Mouse (Mus musculus) 3134 (cell line): ENCODE measurements around the gene Surf6.
"Not testable (repeated sequence)": the region's sequence is repeated elsewhere in the genome, so short reads cannot be mapped to it uniquely, and the experiment has no call there.

Experiments
- DNase-seq: peaks from one replicate; pipeline ENCODE4 v3.0.0-alpha.2; 2011; ENCODE audit warnings: low spot score; ENCODE audit not compliant: insufficient read length; ENCODE audit errors: extremely low read depth

Gene Surf6

DNA sequence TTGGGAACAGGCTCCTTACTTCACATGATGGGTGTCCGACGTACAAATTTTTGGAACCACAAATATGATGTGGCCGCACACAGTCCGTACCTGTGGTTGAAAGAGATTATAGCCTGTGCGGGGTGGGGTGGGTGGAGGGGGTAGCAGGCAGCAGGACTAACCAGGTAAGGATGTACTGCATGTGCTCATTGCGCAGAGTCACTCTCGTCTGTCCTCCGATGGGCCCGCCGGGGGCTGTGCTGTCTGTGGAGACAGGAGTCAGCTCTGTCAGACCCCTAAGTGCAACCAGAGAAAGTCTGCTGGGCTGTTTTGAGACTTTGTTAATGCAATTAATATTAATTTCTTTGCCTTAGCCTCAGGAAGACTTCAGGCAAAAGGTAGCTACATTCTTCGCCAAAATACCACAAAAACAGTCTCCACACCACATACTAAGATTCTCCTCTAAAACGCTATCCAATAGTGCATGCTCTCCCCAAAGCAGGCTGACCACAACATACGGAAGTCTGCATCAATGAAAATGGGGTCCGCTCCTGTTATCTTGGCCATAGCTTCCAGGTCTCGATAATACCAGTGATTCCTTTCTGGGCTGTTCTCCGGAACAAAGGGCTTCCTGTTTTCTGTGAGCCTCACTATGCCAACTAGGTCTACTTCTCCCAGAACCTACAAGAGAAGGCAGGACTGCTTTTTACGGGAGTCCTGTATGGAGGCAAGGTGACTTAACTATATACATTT is 10.9 kb upstream of the Surf6 start:
- no peak for DNase-seq

DNA sequence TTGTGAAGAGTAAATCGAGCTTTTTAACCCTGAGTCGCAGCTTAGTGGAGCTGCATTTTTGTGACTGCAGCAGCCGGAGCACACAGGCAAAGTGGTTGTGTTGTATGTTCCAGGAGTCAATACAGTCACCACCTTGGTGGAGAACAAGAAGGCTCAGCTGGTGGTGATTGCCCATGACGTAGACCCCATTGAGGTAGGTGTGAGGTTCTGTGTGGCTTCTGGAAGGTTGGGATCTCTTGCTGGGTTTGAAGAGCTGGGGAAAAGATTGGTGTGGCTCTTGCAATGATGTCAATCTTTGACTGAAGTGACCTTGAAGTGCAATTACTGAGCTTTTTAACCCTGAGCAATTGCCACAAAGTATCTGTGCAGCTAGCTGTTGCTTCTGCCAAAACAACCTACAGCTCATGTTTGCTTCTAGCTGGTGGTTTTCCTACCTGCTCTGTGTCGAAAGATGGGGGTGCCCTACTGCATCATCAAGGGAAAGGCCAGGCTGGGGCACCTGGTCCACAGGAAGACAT is 9.6 kb upstream of the Surf6 start:
- no peak for DNase-seq

DNA sequence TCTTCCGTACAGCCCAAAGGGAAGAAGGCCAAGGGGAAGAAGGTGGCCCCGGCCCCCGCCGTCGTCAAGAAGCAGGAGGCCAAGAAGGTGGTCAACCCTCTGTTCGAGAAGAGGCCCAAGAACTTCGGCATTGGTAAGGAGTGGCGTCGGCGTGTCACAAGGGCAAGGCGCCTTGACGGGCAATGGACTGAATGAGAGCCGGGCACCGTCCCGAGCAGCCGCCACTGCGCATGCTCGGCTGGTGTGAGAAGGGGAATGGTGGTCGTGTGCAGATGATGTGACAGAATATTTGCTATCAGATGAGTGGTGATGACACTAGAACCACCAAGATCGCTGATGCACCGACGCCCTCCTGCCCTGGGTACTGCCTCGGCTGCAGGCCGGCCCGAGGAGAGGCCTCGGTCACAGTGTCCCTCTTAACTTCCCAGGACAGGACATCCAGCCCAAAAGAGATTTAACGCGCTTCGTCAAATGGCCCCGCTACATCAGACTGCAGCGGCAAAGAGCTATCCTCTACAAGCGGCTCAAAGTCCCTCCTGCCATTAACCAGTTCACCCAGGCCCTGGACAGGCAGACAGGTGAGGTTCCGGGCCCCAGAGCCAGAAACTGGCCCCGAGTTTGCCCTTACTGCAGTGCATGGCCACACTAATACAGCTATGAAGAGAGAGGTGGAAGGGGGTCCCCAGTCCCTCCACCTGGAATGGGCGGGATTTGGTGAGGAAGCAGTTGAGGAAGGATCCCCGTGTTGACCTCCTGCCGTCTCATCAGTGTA is 8.5 kb upstream of the Surf6 start:
- DNase-seq, result no peak

DNA sequence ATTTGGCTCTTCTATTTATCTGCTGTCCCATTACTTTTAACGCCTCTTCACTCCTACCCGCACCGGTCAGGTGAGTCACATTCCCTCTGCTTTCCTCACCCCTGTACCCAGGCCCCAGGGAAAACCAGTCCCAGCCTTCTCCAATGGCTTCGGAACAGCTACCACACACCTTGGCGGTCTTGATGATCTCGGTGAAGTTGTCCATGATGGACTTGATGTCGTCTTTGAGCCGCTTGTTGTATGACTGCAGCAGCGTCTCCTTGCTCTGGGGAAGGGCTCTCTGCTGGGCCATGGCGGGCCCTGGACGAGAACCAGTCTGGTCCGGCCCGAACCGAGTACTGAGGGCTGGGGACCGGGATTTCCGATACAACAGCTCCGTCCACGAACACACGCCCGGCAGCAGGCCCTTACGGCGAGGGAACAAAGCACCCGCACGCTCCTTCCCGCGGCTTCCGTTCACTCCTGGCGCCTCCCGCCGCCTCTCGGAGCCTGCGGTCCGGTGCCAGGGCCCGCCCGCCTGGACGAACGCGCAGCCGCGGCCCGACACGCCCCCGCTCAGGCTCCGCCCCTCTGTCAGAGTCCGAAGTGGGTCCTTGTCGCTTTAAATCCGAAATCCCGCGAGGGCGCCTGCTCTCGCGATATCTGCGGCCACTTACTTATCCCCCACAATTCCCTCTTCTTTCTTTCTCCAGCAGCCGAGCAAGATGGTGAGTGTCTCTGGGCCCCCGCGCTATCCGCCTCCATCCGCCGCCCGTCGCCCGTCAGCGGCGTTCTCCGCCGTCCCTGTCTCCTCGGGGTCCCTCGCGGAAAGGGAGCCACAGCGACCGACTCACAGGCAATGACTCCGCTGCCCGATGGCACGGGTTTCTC is 7.7 kb upstream of the Surf6 start, which contains the start of the genes Med22 and Rpl7a:
Gene Med22 (minus strand): TSS at position 554 of the 870 bp plus-strand sequence.
Gene Rpl7a (plus strand): TSS at position 641 of the 870 bp plus-strand sequence.
- DNase-seq, result peak; percentile 98

DNA sequence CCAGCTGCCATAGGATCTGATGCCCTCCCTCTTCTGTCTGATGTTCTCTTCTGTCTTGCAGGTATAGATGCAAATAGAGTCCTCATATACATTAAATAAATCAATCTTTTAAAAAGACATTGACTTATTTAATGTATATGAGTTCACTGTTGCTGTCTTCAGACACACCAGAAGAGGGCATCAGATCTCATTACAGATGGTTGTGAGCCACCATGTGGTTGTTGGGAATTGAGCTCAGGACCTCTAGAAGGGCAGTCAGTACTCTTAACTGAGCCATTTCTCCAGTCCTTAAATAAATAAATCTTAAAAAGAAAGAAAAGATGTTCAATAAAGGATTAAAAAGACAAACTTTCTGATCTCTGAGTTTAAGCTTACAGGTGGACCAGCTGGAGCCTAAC is 6.7 kb upstream of the Surf6 start:
- DNase-seq, result no peak

DNA sequence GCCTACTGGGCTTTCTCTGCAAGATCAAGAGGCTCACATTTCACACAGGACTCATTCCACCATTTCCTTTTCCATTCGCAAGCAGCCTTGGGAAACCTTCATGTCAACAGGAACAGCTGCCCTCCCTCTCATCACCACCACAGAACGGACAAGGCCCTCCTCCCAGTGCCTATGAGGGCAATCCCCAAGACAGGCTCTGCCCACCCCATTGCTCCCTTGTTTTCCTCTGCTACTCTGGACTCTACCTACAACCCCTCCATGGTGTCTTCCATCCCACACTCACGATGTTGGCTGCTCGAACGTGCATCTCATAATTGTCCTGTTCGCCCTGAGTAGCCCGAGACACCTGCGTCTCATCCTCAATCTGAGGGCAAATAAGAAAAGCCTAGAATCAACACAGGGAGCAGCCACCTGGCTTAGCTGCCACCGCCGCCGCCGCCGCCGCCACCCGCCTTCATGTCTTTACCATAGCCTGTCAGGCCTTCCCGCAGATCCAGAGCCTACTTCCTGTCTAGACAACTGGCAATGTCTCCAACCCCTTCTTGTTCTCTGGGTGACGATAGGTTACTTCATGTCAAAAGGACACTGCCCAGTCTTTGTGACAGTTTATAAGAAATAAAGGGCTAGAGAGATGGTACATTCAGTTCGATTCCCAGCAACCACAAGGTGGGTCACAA is 6.2 kb upstream of the Surf6 start:
- DNase-seq, result no peak

DNA sequence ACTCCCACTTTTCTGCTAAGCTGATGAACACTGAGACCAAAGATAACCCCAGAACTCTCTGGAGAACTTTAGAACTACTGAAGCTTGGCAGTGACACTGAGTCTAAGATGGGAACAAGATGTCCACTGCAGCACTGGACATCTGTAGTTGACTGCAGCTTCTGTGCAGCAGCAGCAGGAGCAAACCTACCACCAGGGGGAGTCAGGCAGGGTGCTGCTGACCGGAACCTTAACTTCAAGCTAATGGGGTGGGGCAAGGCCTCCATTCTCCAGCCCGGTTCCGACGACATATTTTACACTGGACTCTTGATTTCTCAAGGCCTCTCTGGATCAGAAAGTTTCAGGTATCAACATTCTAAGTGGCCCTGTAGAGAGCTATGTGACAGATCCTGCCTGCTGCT is 4.4 kb upstream of the Surf6 start:
- no peak for DNase-seq

DNA sequence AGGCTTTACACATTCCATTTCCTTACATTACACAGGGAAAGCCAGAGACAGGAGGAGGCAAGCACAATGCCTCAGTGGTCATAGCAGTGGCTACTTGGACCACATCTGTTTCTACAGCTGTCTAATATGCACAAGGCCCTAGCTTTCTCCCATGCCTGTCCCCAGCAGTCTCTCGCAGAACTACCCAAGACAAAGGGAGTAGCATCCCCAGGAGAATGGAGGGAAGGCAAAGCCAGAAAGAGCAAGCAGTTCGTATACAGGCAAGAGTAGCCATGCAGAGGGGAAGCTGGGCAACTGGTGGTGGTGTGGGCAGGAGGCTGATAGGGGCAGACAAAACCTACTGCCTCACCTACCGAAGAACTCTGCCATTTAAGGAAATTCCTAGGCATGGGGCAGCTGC is 3.8 kb upstream of the Surf6 start:
- no peak for DNase-seq

DNA sequence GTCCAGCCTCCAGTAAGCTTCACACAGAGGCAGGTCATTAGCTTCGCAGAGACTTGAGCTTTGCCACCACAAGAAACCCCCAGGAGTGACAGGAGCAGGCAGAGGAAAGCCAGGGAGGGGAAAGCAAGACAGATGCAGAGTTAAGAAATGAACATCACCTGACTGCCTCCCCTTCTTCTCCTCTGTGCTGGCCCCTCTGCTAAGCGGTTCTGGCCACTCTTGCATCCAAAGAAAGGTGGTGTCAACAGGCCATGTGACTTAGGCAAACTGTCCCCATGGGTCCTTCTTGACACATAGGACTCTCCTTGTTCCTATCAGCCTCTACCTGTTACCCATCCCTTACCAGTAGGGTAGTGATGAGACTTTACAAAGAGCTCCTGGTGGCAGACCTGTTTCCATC is 3.3 kb upstream of the Surf6 start:
- no peak for DNase-seq

DNA sequence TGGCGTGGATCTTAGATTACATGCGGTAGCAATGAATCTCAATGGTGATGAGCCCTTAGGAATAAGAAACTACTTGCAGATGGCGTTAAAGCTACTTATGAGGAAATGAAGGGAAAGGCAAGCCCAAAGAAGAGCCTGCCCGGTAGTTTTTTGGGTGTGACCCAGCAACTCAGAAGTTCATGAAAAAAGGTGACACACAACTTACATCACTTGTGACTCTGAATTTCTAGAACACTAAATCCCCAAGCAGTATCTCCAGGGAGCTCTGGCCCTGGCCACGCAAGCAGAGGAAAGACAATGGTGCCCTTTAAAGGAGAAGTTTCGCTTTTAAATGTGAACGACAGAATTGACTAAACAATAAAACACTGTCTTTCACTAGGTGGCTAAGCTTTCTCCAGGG is 632 bp upstream of the Surf6 start:
- no peak for DNase-seq

DNA sequence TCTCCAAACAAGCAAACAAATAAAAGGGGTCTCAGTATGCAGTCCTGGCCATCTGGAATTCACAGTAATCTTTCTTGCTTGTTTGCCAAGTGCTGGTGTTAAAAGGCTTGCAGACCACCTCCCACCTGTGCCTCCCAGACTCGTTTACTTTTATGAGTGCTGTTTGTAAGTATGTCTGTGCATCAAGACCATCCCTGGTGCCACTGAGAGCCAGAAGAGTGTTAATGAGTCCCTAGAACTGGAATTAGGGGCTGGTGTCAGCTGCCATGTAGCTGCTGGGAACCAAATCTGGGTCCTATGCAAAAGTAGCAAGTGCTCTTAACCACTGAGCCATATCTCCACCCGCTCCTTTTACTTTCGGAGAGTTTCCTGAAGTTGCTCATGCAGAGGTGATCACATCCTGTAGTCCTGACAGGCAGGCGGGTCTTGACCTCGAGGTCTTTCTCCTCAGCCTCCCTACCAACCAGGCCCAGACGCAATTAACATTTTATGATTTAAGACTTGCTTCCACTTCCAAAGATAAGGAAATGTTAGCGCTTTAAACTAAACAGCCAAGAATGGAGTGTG is 762 bp downstream of the Surf6 start:
- no peak for DNase-seq

DNA sequence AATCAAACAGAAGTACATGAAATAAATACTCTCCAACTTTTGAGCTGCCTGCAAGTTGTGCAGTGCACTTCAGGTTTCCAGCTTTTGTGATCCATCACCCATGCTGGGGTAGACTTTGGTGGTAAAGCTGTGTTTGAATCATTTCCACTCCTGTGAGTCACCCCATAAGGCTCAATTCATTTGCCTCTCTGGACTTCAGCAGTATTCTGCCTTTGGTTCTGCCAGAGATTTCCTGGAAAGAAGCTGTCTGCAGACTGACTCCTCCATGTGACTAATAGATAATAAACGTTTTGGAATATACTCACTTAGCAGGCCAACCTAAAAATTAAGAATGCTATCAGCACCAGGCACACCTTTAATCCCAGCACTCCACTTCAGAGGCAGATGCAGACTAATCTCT is 1.9 kb downstream of the Surf6 start:
- no peak for DNase-seq

DNA sequence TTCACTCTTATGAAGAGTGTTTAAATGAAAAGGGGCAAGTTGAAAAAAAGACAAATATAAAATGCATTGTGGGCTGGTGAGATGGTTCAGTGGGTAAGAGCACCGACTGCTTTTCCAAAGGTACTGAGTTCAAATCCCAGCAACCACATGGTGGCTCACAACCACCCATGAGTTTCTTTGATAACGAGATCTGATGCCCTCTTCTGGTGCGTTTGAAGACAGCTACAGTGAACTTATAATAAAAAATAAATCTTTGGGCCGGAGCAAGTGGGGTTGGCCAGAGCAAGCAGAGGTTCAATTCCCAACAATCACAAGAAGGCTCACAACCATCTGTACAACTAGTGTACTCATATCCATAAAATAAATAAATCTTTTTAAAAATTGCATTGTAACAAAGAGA is 6.8 kb downstream of the Surf6 start:
- no peak for DNase-seq

DNA sequence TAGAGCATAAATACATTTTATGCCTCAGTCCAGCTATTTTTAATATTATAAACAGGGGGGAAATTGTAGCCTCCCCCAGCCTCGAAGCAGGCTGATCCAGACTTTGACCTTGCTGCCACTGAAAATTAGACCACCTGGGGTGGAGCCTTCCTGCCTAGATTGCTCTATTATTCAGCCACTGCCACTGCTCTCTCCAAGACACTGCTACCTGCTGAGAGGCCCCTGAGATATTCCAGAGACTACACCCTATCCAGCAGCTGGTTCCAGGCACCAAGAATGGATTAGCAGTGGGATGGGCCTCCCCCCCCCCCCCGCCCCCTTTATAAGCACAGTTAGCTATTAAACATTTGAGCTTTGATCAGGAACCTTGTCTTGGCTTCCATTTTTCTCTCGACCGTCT is 16.5 kb downstream of the Surf6 start:
- not testable (repeated sequence) for DNase-seq

DNA sequence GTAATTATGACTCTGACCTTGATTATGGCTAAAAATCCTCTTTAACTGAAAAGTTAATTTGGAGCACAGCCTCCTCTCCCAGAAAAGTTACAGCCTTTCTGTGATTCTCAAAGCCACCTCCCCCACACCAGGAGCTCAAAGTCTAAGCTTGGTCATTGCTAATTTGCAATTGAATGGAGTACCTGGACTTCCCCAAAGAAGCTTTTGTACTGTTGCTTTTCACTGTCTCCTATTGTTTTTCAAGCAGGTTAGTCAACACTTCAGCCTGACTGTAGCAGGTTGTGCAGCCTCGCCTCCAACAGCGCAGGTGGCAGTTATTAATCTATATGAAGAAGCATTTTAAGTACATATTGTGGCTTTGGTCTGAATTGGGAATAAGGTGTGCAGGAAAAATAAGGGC is 17.1 kb downstream of the Surf6 start:
- DNase-seq, result not testable (repeated sequence)

DNA sequence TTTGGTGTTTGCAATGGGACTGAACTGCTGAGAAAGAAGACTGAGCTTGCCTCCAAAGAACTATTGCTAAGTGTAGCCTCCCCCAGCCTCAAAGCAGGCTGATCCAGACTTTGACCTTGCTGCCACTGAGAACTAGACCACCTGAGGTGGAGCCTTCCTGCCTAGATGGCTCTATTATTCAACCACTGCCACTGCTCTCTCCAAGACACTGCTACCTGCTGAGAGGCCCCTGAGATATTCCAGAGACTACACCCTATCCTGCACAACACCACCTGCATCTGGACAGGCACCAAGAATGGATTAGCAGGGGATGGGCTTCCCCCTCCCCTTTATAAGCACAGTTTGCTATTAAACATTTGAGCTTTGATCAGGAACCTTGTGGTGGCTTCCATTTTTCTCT is 24.1 kb downstream of the Surf6 start:
- no peak for DNase-seq

DNA sequence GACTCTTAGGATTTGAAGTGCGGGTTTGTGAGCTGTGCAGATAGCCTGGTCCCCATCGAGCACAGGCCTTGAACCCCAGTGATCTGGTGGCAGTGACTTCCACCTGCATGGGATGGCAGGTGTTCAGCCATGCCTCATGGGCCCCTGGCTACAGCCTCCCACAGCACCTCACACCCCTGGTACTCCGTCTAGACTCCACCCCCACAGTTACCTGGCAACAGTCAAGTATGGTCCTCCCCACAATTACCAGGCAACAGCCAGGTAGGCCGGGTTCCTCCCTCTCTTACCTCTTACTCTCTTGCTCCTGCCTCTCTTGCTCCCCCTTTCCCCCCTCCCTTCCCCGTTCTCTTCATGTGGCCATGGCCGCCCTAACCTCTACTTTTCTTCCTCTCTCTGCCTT is 32.0 kb downstream of the Surf6 start:
- no peak for DNase-seq

DNA sequence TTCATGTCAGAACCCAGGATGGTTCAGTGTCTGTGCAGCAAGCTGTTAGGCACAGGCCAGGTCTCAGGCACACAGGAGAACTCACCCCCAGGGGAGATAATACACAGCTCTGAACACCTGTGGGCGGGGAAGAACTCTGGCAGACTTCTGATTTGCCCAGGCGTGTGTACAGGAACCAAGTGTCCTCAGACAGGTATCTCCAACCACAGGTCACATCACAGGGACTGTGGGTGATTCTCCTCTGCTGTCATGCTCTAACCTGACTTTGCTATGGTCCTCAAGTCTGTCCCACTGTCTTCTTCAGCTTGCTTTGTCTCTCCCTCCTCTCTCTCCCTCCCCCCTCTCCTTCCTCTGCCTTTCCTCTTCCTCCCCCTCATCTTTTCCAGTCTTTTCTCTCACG is 37.8 kb downstream of the Surf6 start, which contains the start of gene Abo:
Gene Abo (minus strand): TSS at position 101 of the 400 bp plus-strand sequence.
- DNase-seq, result no peak

DNA sequence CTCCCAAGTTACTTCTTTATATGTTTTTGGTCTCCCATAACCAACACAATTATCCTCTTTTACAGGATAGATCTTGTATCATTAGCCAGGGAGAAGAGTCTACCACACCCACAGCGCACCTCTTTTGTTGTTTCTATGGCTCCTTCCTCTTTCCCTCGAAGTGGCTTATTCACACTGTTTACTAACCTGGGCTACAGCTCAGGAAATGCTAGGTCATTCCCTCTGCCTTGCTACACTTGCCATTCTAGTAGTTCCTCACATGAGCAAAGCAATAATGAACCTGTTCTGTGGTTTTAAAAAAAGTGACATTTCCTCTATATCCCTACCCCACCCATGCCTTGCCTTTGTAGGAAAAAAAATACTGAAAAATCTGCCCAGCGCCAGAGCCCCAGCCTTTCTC is 39.8 kb downstream of the Surf6 start:
- DNase-seq, result no peak

DNA sequence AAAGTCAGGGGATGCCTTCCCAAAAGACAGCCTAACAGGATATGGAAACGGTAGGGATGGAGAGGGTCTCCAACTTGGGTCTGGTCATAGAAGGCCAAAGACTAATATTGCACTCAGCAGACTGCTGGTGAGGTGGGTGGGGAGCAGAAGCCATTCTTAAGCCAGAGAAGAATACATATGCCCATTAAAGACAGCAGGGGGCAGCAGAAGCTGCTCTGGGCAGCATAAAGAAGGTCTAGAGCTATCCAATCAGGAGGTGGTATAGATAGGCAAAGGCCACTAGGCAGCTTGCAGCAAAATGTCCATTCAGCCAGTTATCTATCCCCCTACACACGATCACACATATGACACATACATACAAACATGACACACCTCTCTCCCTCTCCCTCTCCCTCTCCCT is 55.0 kb downstream of the Surf6 start:
- DNase-seq, result no peak
